Mouse (Mus musculus): ENCODE measurements at regions not wholly inside any gene's neighbourhood (a gene's known extent, or its start where the extent isn't known, plus 50 kb on each side); places are given as distances from the start of the nearest gene placed in this dataset.

DNA sequence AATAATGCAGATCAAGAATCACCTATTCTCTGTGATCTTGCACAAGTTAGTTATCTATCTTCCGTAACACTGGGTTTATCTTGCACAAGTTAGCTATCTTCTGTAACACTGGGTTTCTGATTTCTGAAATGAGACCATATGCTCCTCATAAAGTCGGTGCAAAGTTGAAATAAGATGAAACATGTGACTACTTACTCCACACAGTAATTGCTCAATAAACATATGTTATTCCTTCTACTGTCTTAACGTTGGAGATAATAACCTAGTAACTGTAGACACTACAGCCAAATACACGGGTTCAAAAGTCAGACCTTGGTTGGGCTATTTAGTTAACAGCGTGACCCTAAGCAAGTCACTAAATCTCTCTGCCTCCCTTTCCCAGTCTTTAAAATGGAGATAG, 65.8 kb upstream of the Atp11b start:
- TF ChIP-seq CTCF (conservative IDR thresholded peaks at IDR 0.05; ENCODE audit: low read length) (no peak), NANOG (IDR thresholded peaks at IDR 0.05; ENCODE audit: borderline replicate concordance, low read length) (no peak), POU5F1 (IDR thresholded peaks at IDR 0.05; ENCODE audit: borderline replicate concordance, low read length) (no peak)

Data from E14TG2a.4 (cell line).